Mouse (Mus musculus) MEL (cell line): ENCODE data around the gene Foxj2. TPM values are rescaled to one million over a fixed set of nuclear protein-coding genes. Genes with fewer than 3 reads are reported as not detected.
A peak's percentile ranks its signal among the peaks of the same experiment; 100 is the strongest.

ENCODE experiments used
- DNase-seq: peaks from one replicate; pipeline ENCODE4 v3.0.0; 2011; ENCODE audit warnings: low read depth, low spot score
- H3K27ac ChIP-seq: 2 replicates; pipeline ENCODE4 v1.5.1; 2012; ENCODE audit warnings: low read depth, mild to moderate bottlenecking, control low read depth, low read length, moderate library complexity; ENCODE audit not compliant: control insufficient read depth
- H3K27me3 ChIP-seq, 2 experiments: fragments of 150-350 bp in 1 of 2; sonication (generic) in 1 of 2; 2 replicates each; pipeline ENCODE4 v1.6.1; 2012; ENCODE audit warnings: low read length in 2 of 2, mild to moderate bottlenecking in 2 of 2, improper control_type of control experiment in 1 of 2, moderate library complexity in 1 of 2; ENCODE audit not compliant: insufficient read depth in 2 of 2, control insufficient read depth in 1 of 2
- H3K36me3 ChIP-seq, 2 experiments: 2 replicates each; pipeline ENCODE4 v1.6.1; 2012 to 2014; ENCODE audit warnings: low read length in 2 of 2, improper control_type of control experiment in 1 of 2, inconsistent platforms in 1 of 2, mild to moderate bottlenecking in 1 of 2; ENCODE audit not compliant: insufficient read depth in 2 of 2, control insufficient read depth in 1 of 2
- H3K4me1 ChIP-seq, 2 experiments: fragments of 150-350 bp in 1 of 2; sonication (generic) in 1 of 2; 2 replicates each; pipeline ENCODE4 v1.6.1; 2012; ENCODE audit warnings: low read length in 2 of 2, improper control_type of control experiment in 1 of 2, mild to moderate bottlenecking in 1 of 2; ENCODE audit not compliant: insufficient read depth in 2 of 2, control insufficient read depth in 1 of 2
- H3K4me3 ChIP-seq, 2 experiments: fragments of 150-350 bp in 1 of 2; sonication (generic) in 1 of 2; 2 replicates each; pipeline ENCODE4 v1.5.1; 2012; ENCODE audit warnings: low read depth in 2 of 2, low read length in 2 of 2, mild to moderate bottlenecking in 2 of 2, moderate library complexity in 2 of 2, control low read depth in 1 of 2, improper control_type of control experiment in 1 of 2; ENCODE audit not compliant: control insufficient read depth in 1 of 2, insufficient read depth in 1 of 2
- H3K79me2 ChIP-seq: 2 replicates; pipeline ENCODE4 v1.6.1; 2012; ENCODE audit warnings: mild to moderate bottlenecking, low read length, moderate library complexity; ENCODE audit not compliant: control insufficient read depth, poor library complexity, insufficient read depth
- H3K9ac ChIP-seq: 2 replicates; pipeline ENCODE4 v1.6.1; 2012; ENCODE audit warnings: low read depth, mild to moderate bottlenecking, control low read depth, low read length, moderate library complexity; ENCODE audit not compliant: control insufficient read depth, poor library complexity, severe bottlenecking
- H3K9me3 ChIP-seq: fragments of 150-350 bp; sonication (generic); replicated peaks from 2 replicates; pipeline ENCODE4 v1.6.1; 2012; ENCODE audit warnings: mild to moderate bottlenecking, low read length, improper control_type of control experiment, moderate library complexity; ENCODE audit not compliant: insufficient read depth
- BHLHE40 ChIP-seq: IDR thresholded peaks from 2 replicates; pipeline ENCODE4 v1.6.1; 2012; ENCODE audit warnings: low read depth, mild to moderate bottlenecking, inconsistent platforms, low read length, improper control_type of control experiment, borderline replicate concordance
- CHD2 ChIP-seq: IDR thresholded peaks from 2 replicates; pipeline ENCODE4 v1.6.1; 2011; ENCODE audit warnings: low read length, improper control_type of control experiment
- ELF1 ChIP-seq: IDR thresholded peaks from 2 replicates; pipeline ENCODE4 v1.6.1; 2014; ENCODE audit warnings: low read depth, mild to moderate bottlenecking, inconsistent platforms, low read length, improper control_type of control experiment, moderate library complexity
- EP300 ChIP-seq, 2 experiments: IDR thresholded peaks; 2 replicates each; pipeline ENCODE4 v1.6.1; 2011; ENCODE audit warnings: improper control_type of control experiment in 2 of 2, low read length in 2 of 2, low read depth in 1 of 2, mild to moderate bottlenecking in 1 of 2
- ETS1 ChIP-seq: IDR thresholded peaks from 2 replicates; pipeline ENCODE4 v1.6.1; 2012; ENCODE audit warnings: low read depth, mild to moderate bottlenecking, inconsistent platforms, low read length, improper control_type of control experiment, moderate library complexity
- MXI1 ChIP-seq: IDR thresholded peaks from 2 replicates; pipeline ENCODE4 v1.6.1; 2011; ENCODE audit warnings: mild to moderate bottlenecking, low read depth, low read length, improper control_type of control experiment
- NELFE ChIP-seq: IDR thresholded peaks from 2 replicates; pipeline ENCODE4 v1.6.1; 2011; ENCODE audit warnings: low read depth, low read length, improper control_type of control experiment
- NRF1 ChIP-seq: IDR thresholded peaks from 2 replicates; pipeline ENCODE4 v1.6.1; 2014; ENCODE audit warnings: low read depth, mild to moderate bottlenecking, inconsistent platforms, low read length, improper control_type of control experiment, moderate library complexity; ENCODE audit not compliant: poor library complexity, insufficient read depth, severe bottlenecking
- POLR2AphosphoS2 ChIP-seq: IDR thresholded peaks from 2 replicates; pipeline ENCODE4 v1.6.1; 2011; ENCODE audit warnings: low read length, improper control_type of control experiment
- POLR2AphosphoS5 ChIP-seq: IDR thresholded peaks from 2 replicates; pipeline ENCODE4 v1.6.1; 2012; ENCODE audit warnings: low read depth, borderline replicate concordance, mild to moderate bottlenecking, inconsistent platforms, low read length, moderate library complexity, mixed read lengths
- RAD21 ChIP-seq: IDR thresholded peaks from 2 replicates; pipeline ENCODE4 v1.6.1; 2011; ENCODE audit warnings: mild to moderate bottlenecking, low read depth, low read length, improper control_type of control experiment
- RCOR1 ChIP-seq: IDR thresholded peaks from 2 replicates; pipeline ENCODE4 v1.6.1; 2012; ENCODE audit warnings: low read depth, mild to moderate bottlenecking, inconsistent platforms, low read length, improper control_type of control experiment
- TBP ChIP-seq: IDR thresholded peaks from 2 replicates; pipeline ENCODE4 v1.8.0; 2011; ENCODE audit warnings: low read depth, low read length, improper control_type of control experiment
- TCF12 ChIP-seq: IDR thresholded peaks from 2 replicates; pipeline ENCODE4 v1.6.1; 2014; ENCODE audit warnings: low read depth, mild to moderate bottlenecking, inconsistent platforms, low read length, improper control_type of control experiment, moderate library complexity
- UBTF ChIP-seq: IDR thresholded peaks from 2 replicates; pipeline ENCODE4 v1.6.1; 2012; ENCODE audit warnings: low read depth, mild to moderate bottlenecking, inconsistent platforms, low read length, improper control_type of control experiment, moderate library complexity, borderline replicate concordance; ENCODE audit not compliant: insufficient read depth
- USF1 ChIP-seq: IDR thresholded peaks from 2 replicates; pipeline ENCODE4 v1.6.1; 2014; ENCODE audit warnings: low read depth, mild to moderate bottlenecking, inconsistent platforms, low read length, improper control_type of control experiment, moderate library complexity
- USF2 ChIP-seq, 2 experiments: IDR thresholded peaks; 2 replicates each; pipeline ENCODE4 v1.6.1; 2011 to 2012; ENCODE audit warnings: improper control_type of control experiment in 2 of 2, low read length in 2 of 2, borderline replicate concordance in 1 of 2, inconsistent platforms in 1 of 2, low read depth in 1 of 2, mild to moderate bottlenecking in 1 of 2; ENCODE audit not compliant: insufficient read depth in 1 of 2
- ZC3H11A ChIP-seq: IDR thresholded peaks from 2 replicates; pipeline ENCODE4 v1.6.1; 2012; ENCODE audit warnings: low read depth, mild to moderate bottlenecking, inconsistent platforms, low read length, improper control_type of control experiment
- ZKSCAN1 ChIP-seq: IDR thresholded peaks from 2 replicates; pipeline ENCODE4 v1.6.1; 2012; ENCODE audit warnings: low read depth, mild to moderate bottlenecking, inconsistent platforms, low read length, improper control_type of control experiment, moderate library complexity
- ZMIZ1 ChIP-seq: IDR thresholded peaks from 2 replicates; pipeline ENCODE4 v1.6.1; 2012; ENCODE audit warnings: low read depth, mild to moderate bottlenecking, inconsistent platforms, low read length, improper control_type of control experiment, moderate library complexity
- ZNF384 ChIP-seq: IDR thresholded peaks from 2 replicates; pipeline ENCODE4 v1.6.1; 2012; ENCODE audit warnings: low read depth, mild to moderate bottlenecking, inconsistent platforms, low read length, improper control_type of control experiment
- polyA plus RNA-seq, 2 experiments: library from polyadenylated mRNA; stranded (reverse) in 1 of 2; unstranded in 1 of 2; fragments of >175 nt in 1 of 2; fragments of >200 nt in 1 of 2; gene quantifications; 2 replicates each; pipeline versions ENCODE4 v1.2.1 to v1.2.4; 2012; ENCODE audit warnings: low replicate concordance in 2 of 2, low read depth in 1 of 2; ENCODE audit not compliant: insufficient read length in 2 of 2, insufficient read depth in 1 of 2, missing spikeins in 1 of 2
- total RNA-seq: library from RNA; depleted of rRNA; stranded (reverse); fragments of 300-350 nt; gene quantifications from 2 replicates; pipeline ENCODE4 v1.2.3, GENCODE M21; 2012

Gene Foxj2
- total and polyA plus RNA-seq, 3 experiments: 2.2 to 8.6 TPM; not detected in 1

DNA sequence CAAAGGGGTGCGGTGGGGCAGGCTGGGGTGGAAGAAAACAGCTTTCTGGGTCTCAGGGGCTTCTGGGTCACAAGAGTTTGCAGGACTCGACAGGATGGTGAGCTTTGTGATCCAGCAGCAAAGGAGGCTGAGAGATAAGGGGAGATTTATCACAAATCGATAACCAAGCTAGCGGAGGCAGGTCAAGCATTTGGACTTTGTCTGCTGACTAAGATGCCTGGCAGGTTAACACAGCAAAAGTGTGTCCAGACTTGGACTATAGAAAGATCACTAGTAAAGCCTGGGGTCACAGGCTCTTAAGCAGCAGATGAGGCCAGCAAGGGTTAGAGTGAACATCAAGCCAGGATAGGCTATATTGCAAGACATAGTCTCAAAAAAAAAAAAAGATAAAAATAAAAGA is 38.5 kb upstream of the Foxj2 start:
- Histone ChIP-seq H3K27me3 (no peaks in the 10 kb centered on the region), H3K79me2 (no peaks in the 10 kb centered on the region), H3K9ac (no peak overlapping the region), H3K4me3 (no peak overlapping the region), H3K27ac (no peak overlapping the region), H3K9me3 (no peaks in the 10 kb centered on the region), H3K4me1 (no peaks in the 10 kb centered on the region; a peak in 1 of 4 replicates), H3K36me3 (no peaks in the 10 kb centered on the region; a peak in 1 of 4 replicates)
- TF ChIP-seq CHD2 (no peak), MXI1 (no peak), USF2 (IDR thresholded peaks at IDR 0.05; ENCODE audit: borderline replicate concordance in 1 of 2, insufficient read depth in 1 of 2, low read depth in 1 of 2, low read length in 2 of 2) (no peak), NRF1 (no peak), ZC3H11A (no peak), RAD21 (no peak), POLR2AphosphoS2 (no peak), ETS1 (no peak), ZMIZ1 (no peak), UBTF (no peak), ELF1 (no peak), NELFE (no peak), USF1 (no peak), TCF12 (no peak), POLR2AphosphoS5 (no peak), BHLHE40 (no peak), TBP (no peak), ZKSCAN1 (no peak), ZNF384 (no peak), EP300 (IDR thresholded peaks at IDR 0.05; ENCODE audit: low read depth in 1 of 2, low read length in 2 of 2) (no peak)
- DNase-seq: no peak

DNA sequence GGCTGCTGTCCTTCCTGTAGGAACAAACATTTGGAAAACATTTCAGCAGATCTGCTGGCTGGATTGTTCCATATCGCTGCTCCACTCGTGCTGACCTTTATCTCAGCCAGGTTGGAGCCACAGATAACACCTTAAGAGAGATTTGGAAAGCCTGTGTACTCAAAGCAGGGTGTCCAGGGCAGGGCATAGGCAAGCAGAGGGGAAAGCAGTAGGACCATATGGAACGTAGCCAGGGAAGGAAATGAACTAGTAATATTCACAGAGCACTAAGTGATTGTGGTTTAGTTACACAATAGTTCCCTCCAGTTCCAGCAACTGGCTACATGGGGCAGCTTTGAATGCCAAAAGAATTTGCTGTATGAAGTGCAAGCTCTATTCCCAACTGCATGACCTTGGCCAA is 37.5 kb upstream of the Foxj2 start:
- Histone ChIP-seq H3K4me1 (no peaks in the 10 kb centered on the region; a peak in 1 of 4 replicates), H3K36me3 (no peaks in the 10 kb centered on the region; a peak in 1 of 4 replicates), H3K9ac (no peak overlapping the region), H3K79me2 (no peaks in the 10 kb centered on the region), H3K27ac (no peak overlapping the region), H3K4me3 (no peak overlapping the region), H3K9me3 (no peaks in the 10 kb centered on the region), H3K27me3 (no peaks in the 10 kb centered on the region)
- DNase-seq: no peak
- TF ChIP-seq RCOR1 (no peak), BHLHE40 (0 out of 2 replicates have a peak, but pooled peaks have one; percentile 19)
